Mouse (Mus musculus): ENCODE measurements around the gene 2510009E07Rik. TPM values are rescaled to one million over a fixed set of nuclear protein-coding genes. Genes with fewer than 3 reads are reported as not detected.

Gene 2510009E07Rik
- total RNA-seq, 2 experiments from 2014 or later = 18.0 to 19.5 TPM

- peak; percentile 62 to 64 for DNase-seq
Observed at GRCm38 (mm10) chr16:21636156-21636853, 58.2 kb downstream of the 2510009E07Rik start.

GRCm38 (mm10) chr16:21634460-21634859 lies 60.0 kb downstream of the 2510009E07Rik start:
- DNase-seq = no peak

GRCm38 (mm10) chr16:21631815-21632222 lies 62.6 kb downstream of the 2510009E07Rik start:
- no peak for DNase-seq

GRCm38 (mm10) chr16:21630614-21631013 lies 63.9 kb downstream of the 2510009E07Rik start:
- no peak for DNase-seq

- DNase-seq = no peak
Observed at GRCm38 (mm10) chr16:21628061-21628591, 66.3 kb downstream of the 2510009E07Rik start.

GRCm38 (mm10) chr16:21627248-21627647 lies 67.2 kb downstream of the 2510009E07Rik start:
- no peak for DNase-seq

- no peak for DNase-seq
Observed at GRCm38 (mm10) chr16:21625784-21626634, 68.5 kb downstream of the 2510009E07Rik start.

GRCm38 (mm10) chr16:21620630-21621029 lies 73.8 kb downstream of the 2510009E07Rik start:
- DNase-seq = no peak

GRCm38 (mm10) chr16:21615802-21616201 lies 78.7 kb downstream of the 2510009E07Rik start:
- peak; percentile 8 to 55 for DNase-seq

- DNase-seq = no peak
Observed at GRCm38 (mm10) chr16:21610473-21610872, 84.0 kb downstream of the 2510009E07Rik start.

GRCm38 (mm10) chr16:21608176-21608865 lies 86.1 kb downstream of the 2510009E07Rik start:
- no peak for DNase-seq

GRCm38 (mm10) chr16:21607651-21608040 lies 86.8 kb downstream of the 2510009E07Rik start:
- peak in 1 of 2 experiments; percentile 22 for DNase-seq

GRCm38 (mm10) chr16:21607021-21607650 lies 87.3 kb downstream of the 2510009E07Rik start:
- DNase-seq = no peak

GRCm38 (mm10) chr16:21606249-21607020 lies 88.0 kb downstream of the 2510009E07Rik start:
- DNase-seq = no peak

GRCm38 (mm10) chr16:21604354-21604753 lies 90.1 kb downstream of the 2510009E07Rik start:
- no peak for DNase-seq

Other genes starting within 250 kb of the 2510009E07Rik start
- 10 to 100 TPM; 35.8 to 59.4 TPM for gene Ehhadh, start 93.1 kb upstream of the 2510009E07Rik start, total RNA-seq (2021)
- 1 to 10 TPM in 1 of 2 experiments, under 1 TPM in 1; 0.82 to 1.1 TPM for gene Map3k13, start 99.7 kb upstream of the 2510009E07Rik start, total RNA-seq (2021)

Data from adrenal gland, postnatal 36 days (tissue).